In genomic region chr11:56338511-56338910, GRCm38 (mm10) we compare ENCODE assay signal across 11 mouse cellular contexts.
"Had no signal": no experiment of that assay in that cellular context is flagged by ENCODE, and none has a peak within 500 bp of the region (broad histone marks: within the 10 kb centered on the region; RNA-seq: fewer than 3 reads in every experiment).

No protein-coding gene starts in this region.

- DNase-seq: right cerebral cortex, adult 18-20 months; right cerebral cortex, postnatal 14 days; right cerebral cortex, postnatal 25 days; right cerebral cortex, postnatal 4 days; spleen, adult 18-20 months; thymus, adult 18-20 months; thymus, adult 2 months; thymus, postnatal 14 days; thymus, postnatal 25 days; thymus, postnatal 36 days; thymus, postnatal 4 days had no signal
